Mouse (Mus musculus): ENCODE data around the gene Sema6d. TPM values are rescaled to one million over a fixed set of nuclear protein-coding genes. Genes with fewer than 3 reads are reported as not detected.

Gene Sema6d
- total and polyA plus RNA-seq, 3 experiments = 13.8 to 16.4 (median 14.0) TPM

GRCm38 (mm10) chr2:124141510-124142044, 51.8 kb downstream of the Sema6d start:
- Histone ChIP-seq H3K27ac (no peak overlapping the region), H3K9ac (ENCODE audit: low read depth, low read length) (no peak overlapping the region), H3K36me3 (ENCODE audit: control insufficient read depth, insufficient read depth, low read length) (no peaks in the 10 kb centered on the region), H3K4me1 (ENCODE audit: control insufficient read depth, insufficient read depth, low read length) (no peaks in the 10 kb centered on the region), H3K27me3 (ENCODE audit: control insufficient read depth, insufficient read depth, low read length) (no peaks in the 10 kb centered on the region), H3K4me3 (no peak overlapping the region), H3K79me2 (replicated peaks; ENCODE audit: control insufficient read depth, insufficient read depth, low read length) (no peaks in the 10 kb centered on the region)
- 53% methylated on average over 3 of the region's 3 CpGs for WGBS
- TF ChIP-seq POLR2A (IDR thresholded peaks at IDR 0.05; ENCODE audit: insufficient read depth, low read depth, low read length) (no peak), CTCF (IDR thresholded peaks at IDR 0.05) (no peak), EP300 (IDR thresholded peaks at IDR 0.05; ENCODE audit: insufficient read depth, low read depth, low read length) (no peak)
- intact Hi-C loops (cut with DNase I) = loop anchor here (5.0 kb wide), 1 partner anchor 41 kb away; no protein-coding TSS in a partner anchor
- DNase-seq = no peak

- Histone ChIP-seq H3K36me3 (ENCODE audit: control insufficient read depth, insufficient read depth, low read length) (no peaks in the 10 kb centered on the region), H3K27me3 (ENCODE audit: control insufficient read depth, insufficient read depth, low read length) (no peaks in the 10 kb centered on the region), H3K4me3 (no peak overlapping the region), H3K4me1 (ENCODE audit: control insufficient read depth, insufficient read depth, low read length) (no peaks in the 10 kb centered on the region), H3K9ac (ENCODE audit: low read depth, low read length) (no peak overlapping the region), H3K79me2 (replicated peaks; ENCODE audit: control insufficient read depth, insufficient read depth, low read length) (no peaks in the 10 kb centered on the region), H3K27ac (no peak overlapping the region)
- intact Hi-C loops (cut with DNase I) = no loop called here
- DNase-seq = no peak
- TF ChIP-seq EP300 (IDR thresholded peaks at IDR 0.05; ENCODE audit: insufficient read depth, low read depth, low read length) (no peak), POLR2A (IDR thresholded peaks at IDR 0.05; ENCODE audit: insufficient read depth, low read depth, low read length) (no peak), CTCF (IDR thresholded peaks at IDR 0.05) (no peak)
- 75% methylated on average over 1 of the region's 1 CpGs for WGBS
These were observed 55.8 kb downstream of the Sema6d start for GRCm38 (mm10) chr2:124145528-124145927.

GRCm38 (mm10) chr2:124158158-124158557, 68.4 kb downstream of the Sema6d start:
- DNase-seq = no peak
- intact Hi-C loops (cut with DNase I) = no loop called here
- Histone ChIP-seq H3K36me3 (ENCODE audit: control insufficient read depth, insufficient read depth, low read length) (no peaks in the 10 kb centered on the region), H3K27me3 (ENCODE audit: control insufficient read depth, insufficient read depth, low read length) (no peaks in the 10 kb centered on the region), H3K4me1 (ENCODE audit: control insufficient read depth, insufficient read depth, low read length) (no peaks in the 10 kb centered on the region), H3K79me2 (replicated peaks; ENCODE audit: control insufficient read depth, insufficient read depth, low read length) (no peaks in the 10 kb centered on the region), H3K9ac (ENCODE audit: low read depth, low read length) (no peak overlapping the region), H3K27ac (no peak overlapping the region), H3K4me3 (no peak overlapping the region)
- WGBS = 81% methylated on average over 1 of the region's 1 CpGs
- TF ChIP-seq CTCF (IDR thresholded peaks at IDR 0.05) (no peak), POLR2A (IDR thresholded peaks at IDR 0.05; ENCODE audit: insufficient read depth, low read depth, low read length) (no peak), EP300 (IDR thresholded peaks at IDR 0.05; ENCODE audit: insufficient read depth, low read depth, low read length) (no peak)

GRCm38 (mm10) chr2:124162001-124162599, 72.3 kb downstream of the Sema6d start:
- TF ChIP-seq POLR2A (IDR thresholded peaks at IDR 0.05; ENCODE audit: insufficient read depth, low read depth, low read length) = no peak
- no peak for TF ChIP-seq CTCF (IDR thresholded peaks at IDR 0.05)
- no peak for TF ChIP-seq EP300 (IDR thresholded peaks at IDR 0.05; ENCODE audit: insufficient read depth, low read depth, low read length)
- H3K79me2 ChIP-seq (replicated peaks; ENCODE audit: control insufficient read depth, insufficient read depth, low read length) = no peaks in the 10 kb centered on the region
- intact Hi-C loops (cut with DNase I) = no loop called here
- H3K36me3 ChIP-seq (ENCODE audit: control insufficient read depth, insufficient read depth, low read length) = no peaks in the 10 kb centered on the region
- no peak for DNase-seq
- H3K4me3 ChIP-seq = no peak overlapping the region
- H3K4me1 ChIP-seq (ENCODE audit: control insufficient read depth, insufficient read depth, low read length) = no peaks in the 10 kb centered on the region
- H3K27me3 ChIP-seq (ENCODE audit: control insufficient read depth, insufficient read depth, low read length) = no peaks in the 10 kb centered on the region
- 72% methylated on average over 7 of the region's 7 CpGs for whole genome bisulfite sequencing
- H3K9ac ChIP-seq (ENCODE audit: low read depth, low read length) = no peak overlapping the region
- no peak overlapping the region for H3K27ac ChIP-seq

- Histone ChIP-seq H3K4me1 (ENCODE audit: control insufficient read depth, insufficient read depth, low read length) (no peaks in the 10 kb centered on the region), H3K27me3 (ENCODE audit: control insufficient read depth, insufficient read depth, low read length) (no peaks in the 10 kb centered on the region), H3K27ac (no peak overlapping the region), H3K79me2 (replicated peaks; ENCODE audit: control insufficient read depth, insufficient read depth, low read length) (no peaks in the 10 kb centered on the region), H3K36me3 (ENCODE audit: control insufficient read depth, insufficient read depth, low read length) (no peaks in the 10 kb centered on the region), H3K4me3 (no peak overlapping the region), H3K9ac (ENCODE audit: low read depth, low read length) (no peak overlapping the region)
- DNase-seq = no peak
- WGBS = 96% methylated on average over 1 of the region's 1 CpGs
- intact Hi-C loops (cut with DNase I) = no loop called here
- no peak for TF ChIP-seq CTCF (IDR thresholded peaks at IDR 0.05)
- no peak for TF ChIP-seq POLR2A (IDR thresholded peaks at IDR 0.05; ENCODE audit: insufficient read depth, low read depth, low read length)
- no peak for TF ChIP-seq EP300 (IDR thresholded peaks at IDR 0.05; ENCODE audit: insufficient read depth, low read depth, low read length)
These were observed 78.6 kb downstream of the Sema6d start for GRCm38 (mm10) chr2:124168411-124168810.

GRCm38 (mm10) chr2:124171718-124172117, 81.9 kb downstream of the Sema6d start:
- no peak for TF ChIP-seq CTCF (IDR thresholded peaks at IDR 0.05)
- TF ChIP-seq POLR2A (IDR thresholded peaks at IDR 0.05; ENCODE audit: insufficient read depth, low read depth, low read length) = no peak
- TF ChIP-seq EP300 (IDR thresholded peaks at IDR 0.05; ENCODE audit: insufficient read depth, low read depth, low read length) = no peak
- no peaks in the 10 kb centered on the region for H3K79me2 ChIP-seq (replicated peaks; ENCODE audit: control insufficient read depth, insufficient read depth, low read length)
- no peaks in the 10 kb centered on the region for H3K4me1 ChIP-seq (ENCODE audit: control insufficient read depth, insufficient read depth, low read length)
- no peak overlapping the region for H3K9ac ChIP-seq (ENCODE audit: low read depth, low read length)
- H3K27me3 ChIP-seq (ENCODE audit: control insufficient read depth, insufficient read depth, low read length) = no peaks in the 10 kb centered on the region
- H3K27ac ChIP-seq = no peak overlapping the region
- 91% methylated on average over 3 of the region's 3 CpGs for WGBS
- no peaks in the 10 kb centered on the region for H3K36me3 ChIP-seq (ENCODE audit: control insufficient read depth, insufficient read depth, low read length)
- DNase-seq = no peak
- intact Hi-C loops (cut with DNase I) = no loop called here
- no peak overlapping the region for H3K4me3 ChIP-seq
